Mouse (Mus musculus) neural tube, embryonic 15.5 days (tissue): ENCODE measurements around the gene Pdlim1. TPM values are rescaled to one million over a fixed set of nuclear protein-coding genes. Genes with fewer than 3 reads are reported as not detected.
A peak's percentile ranks its signal among the peaks of the same experiment; 100 is the strongest.

Experiments used
- ATAC-seq: fragments of 200-750 bp; cut with Nextera tagmentation; 2 replicates; pipeline ENCODE4 v1.8.0; 2017; ENCODE audit warnings: mild to moderate bottlenecking, moderate TSS enrichment, moderate library complexity; ENCODE audit not compliant: low FRiP score
- H3K27ac ChIP-seq: fragments of 300-500 bp; sonication (generic); replicated peaks from 2 replicates; pipeline ENCODE4 v1.5.1; 2015; ENCODE audit warnings: mild to moderate bottlenecking, inconsistent platforms
- H3K27me3 ChIP-seq: fragments of 300-500 bp; sonication (generic); replicated peaks from 2 replicates; pipeline ENCODE4 v1.6.1; 2015; ENCODE audit warnings: inconsistent platforms
- H3K36me3 ChIP-seq: fragments of 300-500 bp; sonication (generic); 2 replicates; pipeline ENCODE4 v1.6.1; 2015; ENCODE audit warnings: inconsistent platforms
- H3K4me1 ChIP-seq: fragments of 300-500 bp; sonication (generic); 2 replicates; pipeline ENCODE4 v1.6.1; 2015; ENCODE audit warnings: inconsistent platforms
- H3K4me2 ChIP-seq: fragments of 300-500 bp; sonication (generic); 2 replicates; pipeline ENCODE4 v1.6.1; 2015; ENCODE audit warnings: inconsistent platforms, mild to moderate bottlenecking, moderate library complexity
- H3K4me3 ChIP-seq: fragments of 300-500 bp; sonication (generic); replicated peaks from 2 replicates; pipeline ENCODE4 v1.5.1; 2015; ENCODE audit warnings: mild to moderate bottlenecking, inconsistent platforms
- H3K9ac ChIP-seq: fragments of 300-500 bp; sonication (generic); replicated peaks from 2 replicates; pipeline ENCODE4 v1.6.1; 2015; ENCODE audit warnings: mild to moderate bottlenecking, inconsistent platforms
- H3K9me3 ChIP-seq: fragments of 300-500 bp; sonication (generic); replicated peaks from 2 replicates; pipeline ENCODE4 v1.6.1; 2016; ENCODE audit warnings: inconsistent platforms
- WGBS: fragments of 180-500 bp; shearing (Covaris S2); methylation state at CpG from one replicate; pipeline ENCODE4 v1.1.7; 2015; ENCODE audit warnings: mixed read lengths; 5-methylcytosine and 5-hydroxymethylcytosine counted together
- polyA plus RNA-seq: library from polyadenylated mRNA; unstranded; fragments of >200 nt; fragmentation: Nextera tagmentation; extraction: Ambion mirVana; gene quantifications from 2 replicates; pipeline ENCODE4 v1.2.1, GENCODE M21; 2015

Pdlim1 gene
- polyA plus RNA-seq, 1 experiment from 2014 or later = 12.8 TPM

DNA sequence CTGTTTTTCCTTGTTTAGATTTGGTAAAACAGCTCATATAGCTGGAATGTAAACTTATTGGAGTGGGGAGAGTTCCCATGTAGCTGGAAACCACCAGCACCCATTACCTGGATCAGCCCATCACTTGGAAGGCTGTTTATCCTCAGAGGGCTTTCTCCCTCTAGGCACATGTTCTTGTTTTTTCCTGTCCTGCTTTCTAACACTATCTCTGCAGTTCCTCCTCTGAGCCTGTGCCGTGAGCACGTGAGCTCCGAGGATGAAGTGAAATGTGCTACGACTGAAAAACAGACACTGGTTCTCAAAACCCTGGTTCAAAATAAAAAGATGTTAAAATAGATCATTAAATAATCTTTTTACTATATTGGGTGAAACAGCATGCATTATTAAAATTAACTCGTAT lies 30.8 kb upstream of the Pdlim1 start:
- Histone ChIP-seq H3K9ac (no peak overlapping the region), H3K9me3 (no peaks in the 10 kb centered on the region), H3K4me3 (no peak overlapping the region), H3K4me1 (peaks cover 13% of the 10 kb centered on the region), H3K4me2 (no peak overlapping the region), H3K36me3 (peaks cover 12% of the 10 kb centered on the region), H3K27ac (no peak overlapping the region), H3K27me3 (no peaks in the 10 kb centered on the region)
- WGBS = 81% methylated on average over 5 of the region's 5 CpGs
- ATAC-seq = no peak

DNA sequence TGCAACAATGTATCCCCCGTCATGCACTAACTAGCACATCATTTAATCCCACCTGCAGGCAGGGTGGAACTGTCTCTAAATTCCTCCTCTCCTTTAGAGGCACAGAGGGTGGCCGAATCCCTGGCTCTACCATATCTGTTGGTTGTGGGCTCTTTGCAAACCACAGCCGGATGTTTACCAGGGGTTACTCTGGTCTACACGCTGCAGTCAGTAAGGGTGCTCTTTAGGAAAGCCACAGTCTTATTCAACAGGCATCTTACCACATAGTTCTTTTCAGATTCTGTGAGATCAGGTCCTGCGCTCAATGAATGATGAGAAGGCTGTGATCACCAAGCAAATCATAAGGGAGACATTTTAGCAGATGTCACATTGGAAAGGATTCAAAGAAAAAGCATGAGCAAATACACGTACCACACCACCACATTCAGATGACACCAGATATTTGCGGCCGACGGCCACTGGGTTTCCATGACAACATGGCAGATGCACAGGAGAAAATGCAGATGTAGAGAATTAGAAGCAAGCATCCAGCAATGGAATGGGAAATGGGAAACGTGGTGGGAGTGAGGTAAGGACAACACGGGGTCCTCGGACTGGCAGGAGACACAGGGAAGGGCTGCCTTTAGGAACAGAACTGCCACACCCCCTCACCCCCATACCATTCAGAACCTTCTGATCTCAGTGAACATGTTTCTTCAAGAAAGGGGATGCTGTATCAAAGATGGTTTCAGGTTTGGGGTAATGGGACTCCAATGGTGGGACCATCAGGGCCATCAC lies 28.5 kb upstream of the Pdlim1 start:
- H3K27me3 ChIP-seq = no peaks in the 10 kb centered on the region
- H3K4me3 ChIP-seq = no peak overlapping the region
- no peak overlapping the region for H3K9ac ChIP-seq
- 60% methylated on average over 12 of the region's 12 CpGs for WGBS
- H3K4me2 ChIP-seq = no peak overlapping the region
- peaks cover 13% of the 10 kb centered on the region for H3K4me1 ChIP-seq
- peak; percentile 29; the same call in 1 of the 2 replicates for ATAC-seq
- H3K36me3 ChIP-seq = peaks cover 14% of the 10 kb centered on the region
- H3K27ac ChIP-seq = no peak overlapping the region
- no peaks in the 10 kb centered on the region for H3K9me3 ChIP-seq

DNA sequence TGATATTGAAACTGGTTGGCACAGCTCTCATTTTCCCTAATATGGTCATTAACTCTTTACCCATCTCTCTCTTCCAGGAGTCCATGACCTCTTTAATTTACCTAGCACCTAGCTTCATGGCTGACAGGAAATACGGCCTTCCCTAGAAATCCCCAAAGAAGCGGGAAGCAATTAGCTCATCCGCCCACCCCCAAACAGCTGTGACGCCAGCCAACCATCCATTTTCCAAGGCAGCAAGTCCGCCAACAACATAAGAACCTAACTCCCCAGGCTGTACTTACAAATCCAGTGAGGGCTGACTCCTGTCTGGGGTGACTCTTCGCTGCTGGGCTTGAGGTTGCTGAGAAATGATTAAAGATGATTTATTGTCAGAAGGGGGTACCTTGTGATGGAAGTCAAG lies 27.5 kb upstream of the Pdlim1 start:
- WGBS = 27% methylated on average over 6 of the region's 6 CpGs
- Histone ChIP-seq H3K9me3 (no peaks in the 10 kb centered on the region), H3K27ac (peak overlapping the region; percentile 18; the same call in 1 of the 2 replicates), H3K27me3 (no peaks in the 10 kb centered on the region), H3K9ac (no peak overlapping the region), H3K4me2 (no peak overlapping the region), H3K4me3 (no peak overlapping the region), H3K4me1 (peaks cover 13% of the 10 kb centered on the region), H3K36me3 (peaks cover 18% of the 10 kb centered on the region)
- ATAC-seq = no peak

DNA sequence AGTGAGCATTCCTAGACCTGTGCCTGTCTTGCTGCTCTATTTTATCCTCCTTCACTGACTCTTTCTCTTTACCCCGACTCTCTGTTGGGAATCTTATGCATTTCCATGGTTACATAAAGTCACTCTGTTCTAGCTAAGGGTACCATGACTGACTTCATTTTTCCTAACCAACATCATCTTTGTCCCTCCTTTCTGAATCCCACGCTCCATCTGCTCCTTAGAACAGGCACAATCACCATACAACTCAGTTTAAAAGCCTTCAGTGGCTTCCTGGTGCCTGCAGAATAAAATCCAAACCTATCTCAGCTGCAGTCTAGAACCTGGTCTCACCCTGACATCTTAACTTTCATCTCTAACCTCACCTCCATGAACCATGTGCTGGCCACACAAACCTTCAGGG lies 26.9 kb upstream of the Pdlim1 start:
- Histone ChIP-seq H3K9ac (no peak overlapping the region), H3K4me2 (no peak overlapping the region), H3K9me3 (no peaks in the 10 kb centered on the region), H3K4me1 (peaks cover 13% of the 10 kb centered on the region), H3K27ac (no peak overlapping the region), H3K4me3 (no peak overlapping the region), H3K36me3 (peaks cover 23% of the 10 kb centered on the region), H3K27me3 (no peaks in the 10 kb centered on the region)
- WGBS = 73% methylated on average over 2 of the region's 2 CpGs
- ATAC-seq = no peak

DNA sequence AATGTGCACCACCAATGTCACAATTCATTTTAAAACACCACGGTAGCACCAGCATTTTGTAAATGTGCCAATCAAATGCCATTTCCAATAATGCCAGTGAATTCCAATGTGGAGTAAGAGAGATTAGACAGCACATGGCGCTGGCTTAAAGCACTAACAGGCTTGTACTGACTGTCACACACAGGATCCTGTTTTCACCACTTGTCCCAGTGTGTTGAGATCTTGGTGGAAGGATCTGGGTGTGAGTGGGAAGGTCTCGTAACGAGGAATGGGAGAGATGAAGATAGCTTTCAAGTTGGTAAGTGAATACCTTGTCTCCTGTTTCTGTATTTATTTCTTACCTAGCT lies 26.1 kb upstream of the Pdlim1 start:
- no peaks in the 10 kb centered on the region for H3K9me3 ChIP-seq
- no peak overlapping the region for H3K27ac ChIP-seq
- no peak for ATAC-seq
- H3K36me3 ChIP-seq = peaks cover 19% of the 10 kb centered on the region
- H3K4me1 ChIP-seq = peaks cover 13% of the 10 kb centered on the region
- 82% methylated on average over 4 of the region's 4 CpGs for WGBS
- H3K4me2 ChIP-seq = no peak overlapping the region
- no peak overlapping the region for H3K4me3 ChIP-seq
- H3K27me3 ChIP-seq = no peaks in the 10 kb centered on the region
- H3K9ac ChIP-seq = no peak overlapping the region

DNA sequence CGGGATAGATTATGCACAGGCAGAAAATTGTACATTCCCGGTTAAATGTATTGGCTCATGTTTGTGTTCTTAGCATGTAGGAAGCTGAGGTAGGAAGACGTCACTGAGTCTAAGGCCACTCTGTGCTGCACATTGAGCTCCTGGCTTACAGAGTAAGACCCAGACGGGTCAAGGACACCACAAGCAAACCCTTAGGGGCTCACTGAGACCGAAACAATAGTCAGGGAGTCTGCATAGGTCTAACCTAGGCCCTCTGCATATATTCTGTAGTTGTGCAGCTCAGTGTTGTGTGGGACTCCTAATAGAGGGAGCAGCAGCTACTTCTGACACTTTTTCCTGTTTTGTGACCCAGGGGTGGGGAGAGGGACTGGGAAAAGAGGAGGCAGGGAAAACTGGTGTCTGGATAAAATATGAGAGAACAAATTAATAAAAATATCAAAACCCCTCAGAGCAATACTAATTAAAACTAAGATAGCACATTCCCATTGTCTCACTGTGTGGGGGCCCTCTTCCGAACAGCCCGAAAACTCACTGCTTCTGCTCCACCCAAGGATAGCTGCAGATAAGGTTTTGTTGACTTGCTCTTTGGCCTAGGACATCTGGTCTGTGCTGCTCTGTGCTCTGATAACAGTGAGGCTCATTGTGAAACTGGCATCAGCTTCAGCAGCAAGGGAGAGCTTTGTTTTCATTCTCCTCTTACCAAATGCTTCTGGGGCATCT lies 25.6 kb upstream of the Pdlim1 start:
- Histone ChIP-seq H3K4me2 (no peak overlapping the region), H3K9ac (no peak overlapping the region), H3K36me3 (peaks cover 19% of the 10 kb centered on the region), H3K9me3 (no peaks in the 10 kb centered on the region), H3K4me3 (no peak overlapping the region), H3K27ac (no peak overlapping the region), H3K4me1 (peaks cover 13% of the 10 kb centered on the region), H3K27me3 (no peaks in the 10 kb centered on the region)
- ATAC-seq = no peak
- 74% methylated on average over 7 of the region's 7 CpGs for WGBS

DNA sequence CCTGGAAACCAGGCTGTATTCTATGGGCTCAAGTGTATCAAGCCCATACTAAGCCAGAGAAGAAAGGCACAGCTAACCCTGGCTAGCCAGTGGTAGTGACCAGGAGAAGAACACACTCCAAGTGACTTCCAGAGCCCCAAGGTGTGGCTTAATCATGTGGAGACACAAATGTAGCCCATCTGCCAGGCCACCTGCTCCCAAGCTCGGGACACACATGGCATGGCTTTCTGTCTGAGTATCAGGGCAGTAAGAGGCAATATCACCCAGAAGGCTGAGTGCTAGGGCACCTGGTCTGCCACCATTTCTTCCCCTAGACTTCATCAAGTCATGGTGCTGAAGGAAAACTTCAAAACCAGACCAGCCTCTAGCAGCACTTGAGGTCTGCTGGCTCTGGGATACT lies 22.6 kb upstream of the Pdlim1 start:
- no peak overlapping the region for H3K9ac ChIP-seq
- no peak for ATAC-seq
- H3K4me3 ChIP-seq = no peak overlapping the region

DNA sequence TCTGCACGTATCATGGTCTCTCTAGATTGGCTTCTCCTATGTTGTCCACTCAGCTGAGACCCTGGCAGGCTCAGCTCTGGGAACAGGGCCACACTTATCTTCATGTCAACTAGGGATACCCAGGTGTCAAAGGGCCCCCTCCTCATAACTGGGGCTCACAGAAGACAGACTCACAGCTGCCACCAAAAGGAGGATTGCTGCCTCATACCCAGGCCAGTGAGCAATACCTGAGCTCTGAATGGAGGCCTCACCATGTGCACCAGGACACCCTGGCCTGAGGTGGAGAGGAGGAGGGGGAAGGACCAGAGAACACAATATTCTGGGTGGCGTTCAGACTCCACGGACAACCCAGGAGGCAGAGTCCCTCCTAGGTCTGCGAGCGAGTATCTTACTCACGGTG lies 22.1 kb upstream of the Pdlim1 start:
- Histone ChIP-seq H3K27ac (no peak overlapping the region), H3K36me3 (peaks cover 15% of the 10 kb centered on the region), H3K4me3 (no peak overlapping the region), H3K4me1 (0 out of 2 replicates have a peak, but pooled peaks cover 5% of the 10 kb centered on the region), H3K9ac (no peak overlapping the region), H3K27me3 (no peaks in the 10 kb centered on the region), H3K9me3 (no peaks in the 10 kb centered on the region), H3K4me2 (no peak overlapping the region)
- WGBS = 97% methylated on average over 6 of the region's 6 CpGs
- no peak for ATAC-seq

More for the DNA sequence above, 22.6 kb upstream of the Pdlim1 start:
- Histone ChIP-seq H3K27ac (no peak overlapping the region), H3K36me3 (peaks cover 15% of the 10 kb centered on the region), H3K9me3 (no peaks in the 10 kb centered on the region), H3K27me3 (no peaks in the 10 kb centered on the region), H3K4me1 (peaks cover 8% of the 10 kb centered on the region; the same call in 1 of the 2 replicates), H3K4me2 (no peak overlapping the region)
- WGBS = 80% methylated on average over 1 of the region's 1 CpGs

DNA sequence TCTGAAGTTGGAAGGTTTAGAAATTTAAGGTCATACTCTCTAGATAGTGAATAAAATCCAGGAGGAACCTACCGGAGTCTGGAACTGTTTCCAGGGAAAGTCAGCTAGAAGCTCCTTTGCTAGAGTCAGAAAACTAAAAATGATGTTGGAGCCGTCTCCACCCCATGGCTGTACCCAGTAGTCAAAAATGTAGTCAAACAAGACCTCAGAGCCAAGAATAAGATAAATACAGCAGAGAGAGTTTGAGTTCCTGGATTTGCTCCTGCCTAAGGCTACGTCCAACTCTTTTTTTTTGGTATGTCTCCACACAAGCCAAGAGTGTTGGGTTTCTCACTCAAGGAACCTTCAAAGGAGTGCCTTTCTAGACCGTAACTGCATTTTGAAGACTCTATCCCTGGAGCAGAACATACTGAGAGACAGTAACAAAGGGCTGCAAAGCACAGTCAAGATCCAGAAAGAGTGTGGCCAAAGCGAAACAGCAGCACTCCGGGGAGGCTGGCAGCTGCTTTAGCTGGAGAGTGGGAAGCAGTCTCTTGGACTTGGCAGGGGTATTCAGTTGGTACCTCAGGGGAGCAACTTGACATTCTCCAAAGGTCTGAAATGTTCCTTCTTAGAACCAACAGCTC lies 18.6 kb upstream of the Pdlim1 start:
- no peaks in the 10 kb centered on the region for H3K27me3 ChIP-seq
- H3K4me1 ChIP-seq = no peaks in the 10 kb centered on the region
- no peak overlapping the region for H3K4me2 ChIP-seq
- no peak overlapping the region for H3K4me3 ChIP-seq
- no peak overlapping the region for H3K9ac ChIP-seq
- no peak overlapping the region for H3K27ac ChIP-seq
- WGBS = 84% methylated on average over 6 of the region's 6 CpGs
- H3K9me3 ChIP-seq = no peaks in the 10 kb centered on the region
- ATAC-seq = no peak
- peaks cover 9% of the 10 kb centered on the region for H3K36me3 ChIP-seq

DNA sequence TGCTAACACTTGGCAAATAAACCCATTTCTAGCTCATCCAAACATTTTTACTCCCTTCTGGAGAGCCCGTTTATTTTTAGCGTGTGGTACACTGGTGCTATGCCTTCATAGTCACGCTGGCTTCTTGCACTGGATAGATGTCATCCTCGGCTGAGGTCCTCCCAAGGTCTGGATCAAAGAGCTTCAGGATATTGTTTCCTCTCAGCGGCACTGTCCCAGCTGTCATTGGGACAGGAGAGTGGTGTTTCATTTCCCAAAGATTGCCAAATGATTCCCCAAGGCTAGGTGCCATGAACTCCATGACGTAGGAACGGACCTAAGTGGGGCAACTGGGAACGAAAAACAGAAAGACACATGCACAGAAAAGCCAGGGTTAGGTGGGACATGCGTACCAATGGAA lies 16.8 kb upstream of the Pdlim1 start:
- no peak overlapping the region for H3K4me3 ChIP-seq
- no peak overlapping the region for H3K9ac ChIP-seq
- no peaks in the 10 kb centered on the region for H3K9me3 ChIP-seq
- no peak for ATAC-seq
- WGBS = 93% methylated on average over 9 of the region's 9 CpGs
- H3K36me3 ChIP-seq = no peaks in the 10 kb centered on the region
- no peak overlapping the region for H3K27ac ChIP-seq
- H3K4me2 ChIP-seq = no peak overlapping the region
- no peaks in the 10 kb centered on the region for H3K27me3 ChIP-seq
- H3K4me1 ChIP-seq = no peaks in the 10 kb centered on the region

DNA sequence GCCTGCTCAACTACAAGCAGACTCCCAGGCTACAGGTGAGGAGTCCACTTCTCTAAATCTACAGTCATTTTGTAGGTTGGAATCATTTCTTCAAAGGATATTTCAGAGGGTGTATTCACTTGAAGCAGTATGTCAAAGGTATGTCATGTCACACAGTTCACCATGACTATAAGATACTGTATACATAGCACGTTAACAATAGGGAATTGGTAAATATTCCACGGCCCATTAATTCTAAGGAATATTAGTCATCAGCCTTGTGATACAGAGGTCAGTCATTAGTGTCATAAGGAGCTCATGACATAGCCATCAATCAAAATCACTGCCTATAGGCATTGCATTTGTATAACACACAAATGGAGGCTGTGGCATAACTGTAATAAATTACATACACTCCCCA lies 13.1 kb upstream of the Pdlim1 start:
- Histone ChIP-seq H3K4me3 (no peak overlapping the region), H3K9ac (no peak overlapping the region), H3K36me3 (no peaks in the 10 kb centered on the region), H3K4me2 (no peak overlapping the region), H3K27ac (no peak overlapping the region), H3K27me3 (no peaks in the 10 kb centered on the region), H3K9me3 (no peaks in the 10 kb centered on the region), H3K4me1 (no peaks in the 10 kb centered on the region)
- no peak for ATAC-seq
- 93% methylated on average over 2 of the region's 2 CpGs for WGBS

DNA sequence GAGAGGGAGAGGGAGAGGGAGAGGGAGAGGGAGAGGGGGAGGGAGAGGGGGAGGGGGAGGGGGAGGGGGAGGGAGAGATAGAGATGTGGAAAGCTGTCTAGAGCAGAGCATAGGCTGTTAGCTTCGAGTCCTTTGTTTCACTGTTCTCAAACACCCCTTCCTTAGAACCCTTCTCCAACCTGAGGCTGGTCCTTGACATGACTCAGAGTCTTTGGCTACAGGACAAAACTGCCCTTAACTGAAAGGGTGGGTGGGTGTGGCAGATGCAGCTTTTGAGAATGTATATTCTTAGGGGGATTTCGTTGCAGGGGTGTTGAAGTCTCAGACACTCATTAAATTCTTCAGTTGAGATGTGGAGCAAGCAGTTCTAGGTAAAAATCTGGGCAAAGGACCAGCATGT lies 11.8 kb upstream of the Pdlim1 start:
- Histone ChIP-seq H3K4me1 (no peaks in the 10 kb centered on the region), H3K4me3 (no peak overlapping the region), H3K36me3 (no peaks in the 10 kb centered on the region), H3K4me2 (no peak overlapping the region), H3K27ac (no peak overlapping the region), H3K9ac (no peak overlapping the region), H3K9me3 (no peaks in the 10 kb centered on the region), H3K27me3 (no peaks in the 10 kb centered on the region)
- no peak for ATAC-seq
- WGBS = 74% methylated on average over 2 of the region's 2 CpGs
